Comparison of ENCODE assay signal across 24 mouse cellular contexts in the genomic region with DNA sequence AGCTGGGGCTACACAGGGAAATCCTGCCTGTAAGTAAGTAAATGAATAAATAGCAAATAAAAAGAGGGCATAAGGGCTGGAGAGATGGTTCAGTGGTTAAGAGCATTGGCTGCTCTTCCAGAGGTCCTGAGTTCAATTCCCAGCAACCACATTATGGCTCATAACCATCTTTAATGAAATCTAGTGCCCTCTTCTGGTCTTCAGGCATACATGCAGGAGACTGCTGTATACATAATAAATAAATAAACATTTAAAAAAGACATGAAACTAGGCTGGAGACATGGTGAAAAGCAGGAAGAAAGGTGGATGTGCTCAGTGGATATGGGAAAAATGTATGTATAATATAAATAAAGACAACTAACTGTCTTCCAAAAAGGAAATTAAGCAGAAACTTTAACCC.
"Had no signal": no experiment of that assay in that cellular context is flagged by ENCODE, and none has a peak within 500 bp of the region (broad histone marks: within the 10 kb centered on the region; RNA-seq: fewer than 3 reads in every experiment).

No protein-coding gene starts in this region.

- DNase-seq: kidney, adult 18-20 months; kidney, adult 9 months; kidney, postnatal 14 days; kidney, postnatal 4 days; layer of hippocampus, adult 9-11 months; layer of hippocampus, postnatal 36 days; liver; lung, postnatal 14 days; retina, postnatal 1 day; right cerebral cortex, postnatal 25 days; spleen, adult 18-20 months; thymus, adult 18-20 months; thymus, postnatal 36 days had no signal

- H3K9ac ChIP-seq: limb, embryonic 13.5 days; liver, embryonic 15.5 days; lung, embryonic 15.5 days; midbrain, embryonic 12.5 days; midbrain, embryonic 15.5 days; neural tube, embryonic 12.5 days; neural tube, embryonic 15.5 days; stomach, embryonic 15.5 days had no signal

- H3K9me3 ChIP-seq: limb, embryonic 10.5 days; limb, embryonic 13.5 days; liver, embryonic 15.5 days; lung, embryonic 15.5 days; midbrain, embryonic 12.5 days; midbrain, embryonic 15.5 days; neural tube, embryonic 12.5 days; neural tube, embryonic 15.5 days; stomach, embryonic 15.5 days had no signal

- ATAC-seq: intestine, embryonic 16.5 days; midbrain, embryonic 15.5 days had no signal

- H3K27me3 ChIP-seq: liver, embryonic 15.5 days; lung, embryonic 15.5 days; midbrain, embryonic 12.5 days; midbrain, embryonic 15.5 days; neural tube, embryonic 12.5 days; neural tube, embryonic 15.5 days; stomach, embryonic 15.5 days had no signal

- H3K4me1 ChIP-seq: liver, embryonic 15.5 days; midbrain, embryonic 12.5 days; midbrain, embryonic 15.5 days; neural tube, embryonic 12.5 days had no signal

- H3K36me3 ChIP-seq: limb, embryonic 10.5 days; limb, embryonic 13.5 days; liver, embryonic 15.5 days; lung, embryonic 15.5 days; midbrain, embryonic 12.5 days; midbrain, embryonic 15.5 days; neural tube, embryonic 12.5 days; neural tube, embryonic 15.5 days; stomach, embryonic 15.5 days had no signal

- H3K4me2 ChIP-seq: limb, embryonic 13.5 days; liver, embryonic 15.5 days; lung, embryonic 15.5 days; midbrain, embryonic 12.5 days; midbrain, embryonic 15.5 days; neural tube, embryonic 12.5 days; neural tube, embryonic 15.5 days; stomach, embryonic 15.5 days had no signal

- H3K4me3 ChIP-seq: limb, embryonic 10.5 days; limb, embryonic 13.5 days; liver, embryonic 15.5 days; lung, embryonic 15.5 days; midbrain, embryonic 12.5 days; midbrain, embryonic 15.5 days; neural tube, embryonic 12.5 days; neural tube, embryonic 15.5 days; stomach, embryonic 15.5 days had no signal

- H3K27ac ChIP-seq: limb, embryonic 10.5 days; limb, embryonic 13.5 days; liver, embryonic 15.5 days; lung, embryonic 15.5 days; macrophage; midbrain, embryonic 12.5 days; midbrain, embryonic 15.5 days; neural tube, embryonic 12.5 days; neural tube, embryonic 15.5 days; stomach, embryonic 15.5 days had no signal
